Mouse (Mus musculus) limb, embryonic 11.5 days (tissue): ENCODE measurements around the gene Slc39a5. TPM values are rescaled to one million over a fixed set of nuclear protein-coding genes. Genes with fewer than 3 reads are reported as not detected.

Source experiments
- ATAC-seq: fragments of 200-750 bp; cut with Nextera tagmentation; 2 replicates; pipeline ENCODE4 v1.8.0; 2017; ENCODE audit warnings: low read depth; ENCODE audit not compliant: insufficient number of reproducible peaks, low FRiP score, low TSS enrichment
- DNase-seq: peaks from one replicate; pipeline ENCODE4 v3.0.0-alpha.2; 2015; ENCODE audit warnings: low spot score
- H3K27ac ChIP-seq: fragments of 300-500 bp; sonication (generic); replicated peaks from 2 replicates; pipeline ENCODE4 v1.5.1; 2014; ENCODE audit warnings: low read depth, mild to moderate bottlenecking, low read length
- H3K27me3 ChIP-seq: fragments of 300-500 bp; sonication (generic); 2 replicates; pipeline ENCODE4 v1.6.1; 2014; ENCODE audit warnings: mild to moderate bottlenecking, low read length, mixed read lengths; ENCODE audit not compliant: control insufficient read depth, insufficient read depth
- H3K36me3 ChIP-seq: fragments of 300-500 bp; sonication (generic); 2 replicates; pipeline ENCODE4 v1.6.1; 2014; ENCODE audit warnings: mild to moderate bottlenecking, low read length, moderate library complexity, mixed read lengths; ENCODE audit not compliant: control insufficient read depth, insufficient read depth
- H3K4me1 ChIP-seq: fragments of 300-500 bp; sonication (generic); 2 replicates; pipeline ENCODE4 v1.6.1; 2014; ENCODE audit warnings: low read length, mixed read lengths; ENCODE audit not compliant: control insufficient read depth, insufficient read depth
- H3K4me2 ChIP-seq: fragments of 300-500 bp; sonication (generic); 2 replicates; pipeline ENCODE4 v1.6.1; 2014; ENCODE audit warnings: low read depth, mild to moderate bottlenecking, moderate library complexity; ENCODE audit not compliant: severe bottlenecking
- H3K4me3 ChIP-seq: fragments of 300-500 bp; sonication (generic); 2 replicates; pipeline ENCODE4 v1.5.1; 2014; ENCODE audit warnings: low read depth, low read length
- H3K9ac ChIP-seq: fragments of 300-500 bp; sonication (generic); 2 replicates; pipeline ENCODE4 v1.6.1; 2014; ENCODE audit warnings: mild to moderate bottlenecking, low read length
- H3K9me3 ChIP-seq: fragments of 300-500 bp; sonication (generic); 2 replicates; pipeline ENCODE4 v1.6.1; 2016; ENCODE audit warnings: low read length; ENCODE audit not compliant: control insufficient read depth
- WGBS: fragments of 180-500 bp; shearing (Covaris S2); extraction: QIAGEN DNeasy Blood & Tissue Kit; methylation state at CpG from one replicate; pipeline ENCODE4 v1.1.7; 2014; 5-methylcytosine and 5-hydroxymethylcytosine counted together
- polyA plus RNA-seq: library from polyadenylated mRNA; unstranded; fragments of >200 nt; fragmentation: Nextera tagmentation; extraction: Ambion mirVana; gene quantifications from 2 replicates; pipeline ENCODE4 v1.2.1, GENCODE M21; 2014

Gene Slc39a5
- polyA plus RNA-seq, 1 experiment from 2014 or later, result 0.07 TPM

GRCm38 (mm10) chr10:128390366-128390765 is 10.7 kb downstream of the Slc39a5 start:
- Histone ChIP-seq H3K4me2 (no peak overlapping the region), H3K27ac (no peak overlapping the region), H3K36me3 (peaks cover 52% of the 10 kb centered on the region), H3K9me3 (no peaks in the 10 kb centered on the region), H3K9ac (no peak overlapping the region), H3K4me1 (no peaks in the 10 kb centered on the region), H3K27me3 (no peaks in the 10 kb centered on the region), H3K4me3 (no peak overlapping the region)
- DNase-seq (no peak), ATAC-seq (no peak)
- 92% methylated on average over 12 of the region's 12 CpGs for WGBS

- no peak overlapping the region for H3K9ac ChIP-seq
- no peak overlapping the region for H3K4me3 ChIP-seq
- H3K27ac ChIP-seq, result no peak overlapping the region
- DNase-seq (no peak), ATAC-seq (no peak)
- H3K4me2 ChIP-seq, result no peak overlapping the region
- no peaks in the 10 kb centered on the region for H3K9me3 ChIP-seq
- WGBS, result 92% methylated on average over 6 of the region's 6 CpGs
- no peaks in the 10 kb centered on the region for H3K27me3 ChIP-seq
- no peaks in the 10 kb centered on the region for H3K4me1 ChIP-seq
- peaks cover 54% of the 10 kb centered on the region for H3K36me3 ChIP-seq
Measured at GRCm38 (mm10) chr10:128389570-128389969, 11.5 kb downstream of the Slc39a5 start.

DNA sequence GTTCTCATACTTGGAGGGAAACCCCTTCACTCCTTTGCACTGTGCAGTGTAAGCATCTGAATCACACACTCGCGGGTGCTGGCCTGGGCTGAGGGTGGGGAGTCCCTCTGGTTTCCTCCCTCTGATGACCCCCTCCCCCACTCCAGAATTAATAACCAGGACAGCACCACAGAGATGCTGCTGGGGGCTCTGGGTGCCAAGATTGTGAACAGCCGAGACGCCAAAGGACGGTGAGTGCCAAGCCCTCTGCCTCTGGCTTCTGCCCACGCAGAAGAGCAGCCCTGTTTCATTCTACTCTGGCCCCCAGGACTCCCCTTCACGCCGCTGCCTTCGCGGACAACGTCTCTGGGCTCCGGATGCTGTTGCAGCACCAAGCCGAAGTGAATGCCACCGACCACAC is 12.1 kb downstream of the Slc39a5 start:
- H3K4me3 ChIP-seq, result no peak overlapping the region
- no peak overlapping the region for H3K9ac ChIP-seq
- ATAC-seq (no peak), DNase-seq (no peak)
- peaks cover 57% of the 10 kb centered on the region for H3K36me3 ChIP-seq
- H3K4me2 ChIP-seq, result no peak overlapping the region
- H3K27me3 ChIP-seq, result no peaks in the 10 kb centered on the region
- H3K9me3 ChIP-seq, result no peaks in the 10 kb centered on the region
- H3K4me1 ChIP-seq, result no peaks in the 10 kb centered on the region
- WGBS, result 93% methylated on average over 14 of the region's 14 CpGs
- H3K27ac ChIP-seq, result no peak overlapping the region

DNA sequence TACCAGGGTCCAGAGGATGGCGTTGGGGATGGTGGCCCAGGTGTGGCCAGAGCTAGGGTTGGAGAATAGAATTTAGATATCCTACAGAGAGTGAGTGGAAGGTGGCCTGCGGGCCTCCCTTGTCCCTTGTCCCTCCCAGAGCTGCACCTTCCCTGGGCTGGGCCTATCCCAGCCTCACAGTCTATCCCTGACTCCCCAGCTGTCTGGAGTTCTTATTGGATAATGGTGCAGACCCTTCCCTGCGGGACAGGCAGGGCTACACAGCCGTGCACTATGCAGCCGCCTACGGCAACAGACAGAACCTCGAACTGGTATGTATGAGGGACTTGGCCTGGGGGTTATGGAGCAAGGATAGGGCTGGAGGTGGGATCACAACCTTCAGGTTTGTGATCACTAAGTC is 15.1 kb downstream of the Slc39a5 start:
- H3K27ac ChIP-seq, result no peak overlapping the region
- H3K4me3 ChIP-seq, result no peak overlapping the region
- DNase-seq (no peak), ATAC-seq (no peak)
- 95% methylated on average over 7 of the region's 7 CpGs for WGBS
- no peak overlapping the region for H3K4me2 ChIP-seq
- no peaks in the 10 kb centered on the region for H3K4me1 ChIP-seq
- H3K36me3 ChIP-seq, result peaks cover 67% of the 10 kb centered on the region
- H3K9ac ChIP-seq, result no peak overlapping the region
- no peaks in the 10 kb centered on the region for H3K9me3 ChIP-seq
- H3K27me3 ChIP-seq, result no peaks in the 10 kb centered on the region

GRCm38 (mm10) chr10:128382482-128382881 is 18.5 kb downstream of the Slc39a5 start:
- no peak for DNase-seq

DNA sequence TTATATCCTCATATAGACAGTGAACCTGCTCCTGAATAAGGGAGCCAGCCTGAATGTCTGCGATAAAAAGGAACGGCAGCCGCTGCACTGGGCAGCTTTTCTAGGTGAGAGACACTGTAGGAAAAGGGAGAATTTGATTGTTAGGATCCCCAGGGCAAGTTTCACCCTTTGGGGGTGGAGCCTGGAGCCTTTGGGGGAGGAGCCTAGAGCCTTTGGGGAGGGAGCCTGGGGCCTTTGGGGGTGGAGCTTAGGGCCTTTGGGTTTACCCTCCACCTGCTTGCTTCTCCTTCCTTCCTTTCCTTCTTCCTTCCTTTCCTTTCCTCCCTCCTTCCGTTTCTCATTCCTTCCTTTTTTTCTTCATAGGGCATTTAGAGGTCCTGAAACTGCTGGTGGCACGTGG is 20.5 kb downstream of the Slc39a5 start:
- H3K4me1 ChIP-seq, result peaks cover 16% of the 10 kb centered on the region; the same call in 1 of the 2 replicates
- peaks cover 36% of the 10 kb centered on the region for H3K36me3 ChIP-seq
- H3K27ac ChIP-seq, result no peak overlapping the region
- DNase-seq, result no peak
- H3K4me2 ChIP-seq, result no peak overlapping the region
- H3K27me3 ChIP-seq, result no peaks in the 10 kb centered on the region
- H3K4me3 ChIP-seq, result no peak overlapping the region
- no peak overlapping the region for H3K9ac ChIP-seq
- WGBS, result 85% methylated on average over 5 of the region's 5 CpGs
- no peak for ATAC-seq
- H3K9me3 ChIP-seq, result no peaks in the 10 kb centered on the region

More at GRCm38 (mm10) chr10:128382482-128382881, 18.5 kb downstream of the Slc39a5 start:
- ATAC-seq, result no peak
- no peaks in the 10 kb centered on the region for H3K27me3 ChIP-seq
- no peak overlapping the region for H3K4me2 ChIP-seq
- peaks cover 10% of the 10 kb centered on the region; the same call in 1 of the 2 replicates for H3K4me1 ChIP-seq
- peaks cover 50% of the 10 kb centered on the region for H3K36me3 ChIP-seq
- H3K9ac ChIP-seq, result no peak overlapping the region
- WGBS, result 86% methylated on average over 8 of the region's 8 CpGs
- H3K4me3 ChIP-seq, result no peak overlapping the region
- H3K9me3 ChIP-seq, result no peaks in the 10 kb centered on the region
- H3K27ac ChIP-seq, result no peak overlapping the region

DNA sequence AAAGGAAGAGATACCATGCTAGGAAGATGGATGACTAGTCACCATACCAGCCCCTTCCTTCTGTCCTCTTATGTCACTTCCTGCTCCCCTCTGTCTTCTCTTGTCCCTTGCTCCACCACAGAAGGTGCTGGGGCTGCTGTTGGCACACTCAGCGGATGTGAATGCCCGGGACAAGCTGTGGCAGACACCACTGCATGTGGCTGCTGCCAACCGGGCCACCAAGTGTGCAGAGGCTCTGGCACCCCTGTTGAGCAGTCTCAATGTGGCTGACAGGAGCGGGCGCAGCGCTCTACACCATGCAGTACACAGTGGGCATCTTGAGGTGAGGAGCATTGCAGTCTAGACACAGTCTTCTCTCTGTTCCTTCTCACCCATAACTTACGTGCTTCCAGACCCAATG is 21.8 kb downstream of the Slc39a5 start:
- no peak for DNase-seq
- Histone ChIP-seq H3K36me3 (peaks cover 34% of the 10 kb centered on the region), H3K9me3 (no peaks in the 10 kb centered on the region), H3K4me3 (no peak overlapping the region), H3K4me1 (peaks cover 16% of the 10 kb centered on the region; the same call in 1 of the 2 replicates), H3K27ac (no peak overlapping the region), H3K4me2 (no peak overlapping the region), H3K27me3 (no peaks in the 10 kb centered on the region), H3K9ac (no peak overlapping the region)
- no peak for ATAC-seq
- 94% methylated on average over 7 of the region's 7 CpGs for WGBS

GRCm38 (mm10) chr10:128378462-128378861 is 22.6 kb downstream of the Slc39a5 start:
- Histone ChIP-seq H3K27me3 (no peaks in the 10 kb centered on the region), H3K27ac (no peak overlapping the region), H3K36me3 (peaks cover 27% of the 10 kb centered on the region), H3K4me1 (peaks cover 16% of the 10 kb centered on the region; the same call in 1 of the 2 replicates), H3K9ac (no peak overlapping the region), H3K4me2 (peak overlapping the region; percentile 78; the same call in 1 of the 2 replicates), H3K9me3 (no peaks in the 10 kb centered on the region), H3K4me3 (peak overlapping the region; percentile 100)
- no peak for ATAC-seq
- 72% methylated on average over 3 of the region's 3 CpGs for WGBS
- no peak for DNase-seq

- H3K27me3 ChIP-seq, result no peaks in the 10 kb centered on the region
- H3K27ac ChIP-seq, result peak overlapping the region; percentile 95
- 58% methylated on average over 14 of the region's 14 CpGs for WGBS
- no peak for ATAC-seq
- H3K9ac ChIP-seq, result peak overlapping the region; percentile 98
- no peak for DNase-seq
- H3K9me3 ChIP-seq, result no peaks in the 10 kb centered on the region
- peak overlapping the region; percentile 100 for H3K4me3 ChIP-seq
- peak overlapping the region; percentile 78 for H3K4me2 ChIP-seq
- peaks cover 24% of the 10 kb centered on the region for H3K36me3 ChIP-seq
- H3K4me1 ChIP-seq, result peaks cover 16% of the 10 kb centered on the region; the same call in 1 of the 2 replicates
Measured at GRCm38 (mm10) chr10:128377940-128378448, 23.0 kb downstream of the Slc39a5 start.
